Mouse (Mus musculus) midbrain, embryonic 14.5 days (tissue): Measurements from ENCODE around the gene 9130019O22Rik. TPM values are rescaled to one million over a fixed set of nuclear protein-coding genes. Genes with fewer than 3 reads are reported as not detected.

Experiments used
- ATAC-seq: fragments of 200-750 bp; cut with Nextera tagmentation; 2 replicates; pipeline ENCODE4 v1.8.0; 2017; ENCODE audit warnings: moderate number of reproducible peaks, moderate library complexity; ENCODE audit not compliant: low FRiP score, low TSS enrichment
- DNase-seq: peaks from one replicate; pipeline ENCODE4 v3.0.0-alpha.2; 2015
- H3K27ac ChIP-seq: fragments of 300-500 bp; sonication (generic); replicated peaks from 2 replicates; pipeline ENCODE4 v1.5.1; 2014; ENCODE audit warnings: mild to moderate bottlenecking, low read depth, low read length, moderate library complexity
- H3K27me3 ChIP-seq: fragments of 300-500 bp; sonication (generic); 2 replicates; pipeline ENCODE4 v1.6.1; 2014; ENCODE audit warnings: low read length, control low read depth, mixed read lengths; ENCODE audit not compliant: control insufficient read depth, insufficient read depth
- H3K36me3 ChIP-seq: fragments of 300-500 bp; sonication (generic); 2 replicates; pipeline ENCODE4 v1.6.1; 2014; ENCODE audit warnings: low read length, control low read depth; ENCODE audit not compliant: control insufficient read depth, insufficient read depth
- H3K4me1 ChIP-seq: fragments of 300-500 bp; sonication (generic); 2 replicates; pipeline ENCODE4 v1.6.1; 2014; ENCODE audit warnings: mild to moderate bottlenecking, antibody characterized with exemption, low read length, control low read depth; ENCODE audit not compliant: control insufficient read depth, insufficient read depth
- H3K4me2 ChIP-seq: fragments of 300-500 bp; sonication (generic); 2 replicates; pipeline ENCODE4 v1.6.1; 2014; ENCODE audit warnings: mild to moderate bottlenecking, low read length, moderate library complexity
- H3K4me3 ChIP-seq: fragments of 300-500 bp; sonication (generic); replicated peaks from 2 replicates; pipeline ENCODE4 v1.5.1; 2014; ENCODE audit warnings: low read depth, low read length
- H3K9ac ChIP-seq: fragments of 300-500 bp; sonication (generic); replicated peaks from 2 replicates; pipeline ENCODE4 v1.6.1; 2014; ENCODE audit warnings: mild to moderate bottlenecking, low read length, moderate library complexity
- H3K9me3 ChIP-seq: fragments of 300-500 bp; sonication (generic); 2 replicates; pipeline ENCODE4 v1.6.1; 2016; ENCODE audit warnings: low read length, control low read depth, mixed read lengths; ENCODE audit not compliant: control insufficient read depth
- whole genome bisulfite sequencing: fragments of 180-500 bp; shearing (Covaris S2); extraction: QIAGEN DNeasy Blood & Tissue Kit; methylation state at CpG from one replicate; pipeline ENCODE4 v1.1.7; 2014; 5-methylcytosine and 5-hydroxymethylcytosine counted together
- polyA plus RNA-seq: library from polyadenylated mRNA; unstranded; fragments of >200 nt; fragmentation: Nextera tagmentation; extraction: Ambion mirVana; gene quantifications from 2 replicates; pipeline ENCODE4 v1.2.1, GENCODE M21; 2014

9130019O22Rik gene
- polyA plus RNA-seq, 1 experiment from 2014 or later = 6.9 TPM

GRCm38 (mm10) chr7:127351230-127352004 lies 35.5 kb downstream of the 9130019O22Rik start:
- DNase-seq (no peak), ATAC-seq (no peak)
- H3K27ac ChIP-seq = no peak overlapping the region
- no peaks in the 10 kb centered on the region for H3K9me3 ChIP-seq
- WGBS = 91% methylated on average over 5 of the region's 5 CpGs
- H3K36me3 ChIP-seq = no peaks in the 10 kb centered on the region
- no peak overlapping the region for H3K4me2 ChIP-seq
- H3K27me3 ChIP-seq = no peaks in the 10 kb centered on the region
- H3K4me3 ChIP-seq = no peak overlapping the region
- peaks cover 4% of the 10 kb centered on the region; the same call in 1 of the 2 replicates for H3K4me1 ChIP-seq
- no peak overlapping the region for H3K9ac ChIP-seq

- Histone ChIP-seq H3K9ac (no peak overlapping the region), H3K36me3 (peaks cover 21% of the 10 kb centered on the region), H3K9me3 (no peaks in the 10 kb centered on the region), H3K4me1 (peaks cover 14% of the 10 kb centered on the region), H3K4me3 (no peak overlapping the region), H3K27ac (no peak overlapping the region), H3K4me2 (peak overlapping the region; percentile 90), H3K27me3 (no peaks in the 10 kb centered on the region)
- no peak for DNase-seq
- WGBS = 9% methylated on average over 8 of the region's 8 CpGs
- no peak for ATAC-seq
These were observed 40.3 kb downstream of the 9130019O22Rik start for GRCm38 (mm10) chr7:127346676-127347075.

- Histone ChIP-seq H3K36me3 (peaks cover 24% of the 10 kb centered on the region), H3K27ac (peak within 1 kb of the TSS; percentile 94), H3K4me3 (peak within 1 kb of the TSS; percentile 93), H3K9me3 (no peaks in the 10 kb centered on the region), H3K9ac (peak within 1 kb of the TSS; percentile 90), H3K4me1 (peaks cover 14% of the 10 kb centered on the region), H3K4me2 (peak within 1 kb of the TSS; percentile 90), H3K27me3 (no peaks in the 10 kb centered on the region)
- ATAC-seq (peak; percentile 94), DNase-seq (peak; percentile 96)
- under 1% methylated on average over 74 of the region's 76 CpGs for WGBS
These were observed 41.2 kb downstream of the 9130019O22Rik start, which contains the start of gene Zfp768 for GRCm38 (mm10) chr7:127345512-127346325. TSS of gene Zfp768 (minus strand) at chr7:127345589.

GRCm38 (mm10) chr7:127345092-127345491 lies 41.9 kb downstream of the 9130019O22Rik start:
- Histone ChIP-seq H3K9me3 (no peaks in the 10 kb centered on the region), H3K27me3 (no peaks in the 10 kb centered on the region), H3K9ac (peak overlapping the region; percentile 90), H3K4me2 (peak overlapping the region; percentile 90), H3K4me1 (peaks cover 14% of the 10 kb centered on the region), H3K27ac (peak overlapping the region; percentile 94), H3K36me3 (peaks cover 24% of the 10 kb centered on the region), H3K4me3 (peak overlapping the region; percentile 93)
- ATAC-seq (0 out of 2 replicates have a peak, but pooled peaks have one; percentile 2), DNase-seq (no peak)
- 0% methylated on average over 42 of the region's 42 CpGs for WGBS

- peaks cover 14% of the 10 kb centered on the region for H3K4me1 ChIP-seq
- H3K27me3 ChIP-seq = no peaks in the 10 kb centered on the region
- H3K36me3 ChIP-seq = peaks cover 24% of the 10 kb centered on the region
- WGBS = 91% methylated on average over 8 of the region's 8 CpGs
- peak overlapping the region; percentile 90 for H3K4me2 ChIP-seq
- no peak overlapping the region for H3K27ac ChIP-seq
- peak overlapping the region; percentile 93 for H3K4me3 ChIP-seq
- no peaks in the 10 kb centered on the region for H3K9me3 ChIP-seq
- H3K9ac ChIP-seq = peak overlapping the region; percentile 90; the same call in 1 of the 2 replicates
- DNase-seq (no peak), ATAC-seq (no peak)
These were observed 42.6 kb downstream of the 9130019O22Rik start for GRCm38 (mm10) chr7:127344371-127344770.

- ATAC-seq = no peak
- H3K9me3 ChIP-seq = no peaks in the 10 kb centered on the region
- H3K27me3 ChIP-seq = no peaks in the 10 kb centered on the region
- no peak overlapping the region for H3K9ac ChIP-seq
- H3K36me3 ChIP-seq = peaks cover 24% of the 10 kb centered on the region
- DNase-seq = no peak
- peaks cover 14% of the 10 kb centered on the region for H3K4me1 ChIP-seq
- H3K4me2 ChIP-seq = no peak overlapping the region
- 96% methylated on average over 38 of the region's 38 CpGs for WGBS
- no peak overlapping the region for H3K4me3 ChIP-seq
- no peak overlapping the region for H3K27ac ChIP-seq
These were observed 43.5 kb downstream of the 9130019O22Rik start for GRCm38 (mm10) chr7:127343351-127344019.

GRCm38 (mm10) chr7:127342888-127343287 lies 44.1 kb downstream of the 9130019O22Rik start:
- DNase-seq (no peak), ATAC-seq (no peak)
- Histone ChIP-seq H3K27me3 (no peaks in the 10 kb centered on the region), H3K9me3 (no peaks in the 10 kb centered on the region), H3K4me3 (no peak overlapping the region), H3K36me3 (peaks cover 24% of the 10 kb centered on the region), H3K4me2 (no peak overlapping the region), H3K9ac (no peak overlapping the region), H3K27ac (no peak overlapping the region), H3K4me1 (peaks cover 14% of the 10 kb centered on the region)
- 93% methylated on average over 7 of the region's 7 CpGs for WGBS

- Histone ChIP-seq H3K9me3 (no peaks in the 10 kb centered on the region), H3K4me1 (peaks cover 14% of the 10 kb centered on the region), H3K9ac (no peak overlapping the region), H3K27me3 (no peaks in the 10 kb centered on the region), H3K4me3 (no peak overlapping the region), H3K27ac (no peak overlapping the region), H3K4me2 (no peak overlapping the region), H3K36me3 (peaks cover 24% of the 10 kb centered on the region)
- 71% methylated on average over 4 of the region's 4 CpGs for WGBS
- DNase-seq (peak; percentile 19), ATAC-seq (no peak)
These were observed 44.6 kb downstream of the 9130019O22Rik start for GRCm38 (mm10) chr7:127342332-127342731.
